Mouse (Mus musculus) heart, embryonic 14.5 days (tissue): ENCODE measurements around the gene Litaf. TPM values are rescaled to one million over a fixed set of nuclear protein-coding genes. Genes with fewer than 3 reads are reported as not detected.

Source experiments
- ATAC-seq: fragments of 200-750 bp; cut with Nextera tagmentation; 2 replicates; pipeline ENCODE4 v1.8.0; 2017; ENCODE audit warnings: low read depth, moderate TSS enrichment; ENCODE audit not compliant: insufficient number of reproducible peaks, insufficient read depth, low FRiP score
- H3K27ac ChIP-seq, 2 experiments: fragments of 200-500 bp in 1 of 2; fragments of 300-500 bp in 1 of 2; sonication (generic) in 1 of 2; replicated peaks in 1 of 2; 2 replicates each; pipeline ENCODE4 v1.5.1; 2012 to 2014; ENCODE audit warnings: low read depth in 2 of 2, low read length in 2 of 2, control low read depth in 1 of 2, mild to moderate bottlenecking in 1 of 2, mixed read lengths in 1 of 2; ENCODE audit not compliant: control insufficient read depth in 1 of 2, insufficient read depth in 1 of 2
- H3K27me3 ChIP-seq: fragments of 300-500 bp; sonication (generic); 2 replicates; pipeline ENCODE4 v1.6.1; 2014; ENCODE audit warnings: mild to moderate bottlenecking, low read length, control low read depth; ENCODE audit not compliant: control insufficient read depth, insufficient read depth
- H3K36me3 ChIP-seq: fragments of 300-500 bp; sonication (generic); 2 replicates; pipeline ENCODE4 v1.6.1; 2014; ENCODE audit warnings: mild to moderate bottlenecking, control low read depth, low read length, mixed read lengths; ENCODE audit not compliant: control insufficient read depth, insufficient read depth
- H3K4me1 ChIP-seq, 2 experiments: fragments of 200-500 bp in 1 of 2; fragments of 300-500 bp in 1 of 2; sonication (generic) in 1 of 2; 2 replicates each; pipeline ENCODE4 v1.6.1; 2012 to 2014; ENCODE audit warnings: low read length in 2 of 2, control low read depth in 1 of 2, mixed read lengths in 1 of 2; ENCODE audit not compliant: control insufficient read depth in 2 of 2, insufficient read depth in 2 of 2
- H3K4me2 ChIP-seq: fragments of 300-500 bp; sonication (generic); 2 replicates; pipeline ENCODE4 v1.6.1; 2014; ENCODE audit warnings: mild to moderate bottlenecking, low read length
- H3K4me3 ChIP-seq, 2 experiments: fragments of 200-500 bp in 1 of 2; fragments of 300-500 bp in 1 of 2; sonication (generic) in 1 of 2; 2 replicates each; pipeline ENCODE4 v1.5.1; 2012 to 2014; ENCODE audit warnings: low read length in 2 of 2, mild to moderate bottlenecking in 2 of 2, control low read depth in 1 of 2, low read depth in 1 of 2, moderate library complexity in 1 of 2; ENCODE audit not compliant: control insufficient read depth in 1 of 2, insufficient read depth in 1 of 2
- H3K9ac ChIP-seq: fragments of 300-500 bp; sonication (generic); 2 replicates; pipeline ENCODE4 v1.6.1; 2014; ENCODE audit warnings: mild to moderate bottlenecking, low read length
- H3K9me3 ChIP-seq: fragments of 300-500 bp; sonication (generic); 2 replicates; pipeline ENCODE4 v1.6.1; 2016; ENCODE audit warnings: low read length, control low read depth; ENCODE audit not compliant: control insufficient read depth
- WGBS: fragments of 180-500 bp; shearing (Covaris S2); extraction: QIAGEN DNeasy Blood & Tissue Kit; methylation state at CpG from one replicate; pipeline ENCODE4 v1.1.7; 2014; 5-methylcytosine and 5-hydroxymethylcytosine counted together
- polyA plus RNA-seq: library from polyadenylated mRNA; unstranded; fragments of >200 nt; fragmentation: Nextera tagmentation; extraction: Ambion mirVana; gene quantifications from 2 replicates; pipeline ENCODE4 v1.2.1, GENCODE M21; 2014

The Litaf gene
- polyA plus RNA-seq = 71.8 and 75.7 TPM in 2 replicates

GRCm38 (mm10) chr16:11066029-11066832, at the start of gene Litaf:
Litaf (minus strand) TSS chr16:11066157.
- Histone ChIP-seq H3K27ac (peak within 1 kb of the TSS; percentile 88), H3K9ac (peak within 1 kb of the TSS; percentile 86), H3K27me3 (no peaks in the 10 kb centered on the region), H3K9me3 (no peaks in the 10 kb centered on the region), H3K36me3 (peaks cover 6% of the 10 kb centered on the region), H3K4me2 (peak within 1 kb of the TSS; percentile 69), H3K4me1 (peaks cover 52 to 76% of the 10 kb centered on the region in 2 experiments), H3K4me3 (peak within 1 kb of the TSS; percentile 66 to 79)
- peak; percentile 96 for ATAC-seq
- under 1% methylated on average over 78 of the region's 78 CpGs for WGBS

- H3K4me2 ChIP-seq = no peak overlapping the region
- H3K27me3 ChIP-seq = no peaks in the 10 kb centered on the region
- no peak overlapping the region for H3K27ac ChIP-seq
- no peak overlapping the region for H3K9ac ChIP-seq
- 68% methylated on average over 4 of the region's 4 CpGs for WGBS
- peaks cover 44% of the 10 kb centered on the region for H3K36me3 ChIP-seq
- no peaks in the 10 kb centered on the region for H3K9me3 ChIP-seq
- H3K4me1 ChIP-seq = no peaks in the 10 kb centered on the region
- ATAC-seq = no peak
- no peak overlapping the region for H3K4me3 ChIP-seq
These were observed 43.3 kb upstream of the Litaf start for GRCm38 (mm10) chr16:11109198-11109740.

DNA sequence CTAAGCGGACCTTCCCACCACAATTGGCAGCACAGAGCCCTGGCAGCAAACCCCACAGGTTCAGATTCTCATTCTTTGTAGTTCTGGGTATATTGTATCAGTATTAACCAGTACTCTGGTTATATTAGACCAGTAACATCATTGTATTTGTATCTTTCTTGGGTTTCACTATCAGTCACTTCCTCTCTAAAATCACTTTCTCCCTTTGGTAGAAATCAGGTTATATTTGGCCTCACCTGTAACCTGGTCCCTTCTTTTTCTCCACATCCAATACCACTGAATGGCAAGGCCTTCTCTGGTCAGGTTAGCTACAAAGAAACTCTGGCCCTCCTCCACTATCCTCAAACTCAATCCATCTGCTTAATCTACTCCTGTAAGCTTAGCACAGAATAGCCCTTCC, 38.9 kb upstream of the Litaf start:
- H3K36me3 ChIP-seq = peaks cover 41% of the 10 kb centered on the region
- no peak for ATAC-seq
- 88% methylated on average over 1 of the region's 1 CpGs for WGBS

DNA sequence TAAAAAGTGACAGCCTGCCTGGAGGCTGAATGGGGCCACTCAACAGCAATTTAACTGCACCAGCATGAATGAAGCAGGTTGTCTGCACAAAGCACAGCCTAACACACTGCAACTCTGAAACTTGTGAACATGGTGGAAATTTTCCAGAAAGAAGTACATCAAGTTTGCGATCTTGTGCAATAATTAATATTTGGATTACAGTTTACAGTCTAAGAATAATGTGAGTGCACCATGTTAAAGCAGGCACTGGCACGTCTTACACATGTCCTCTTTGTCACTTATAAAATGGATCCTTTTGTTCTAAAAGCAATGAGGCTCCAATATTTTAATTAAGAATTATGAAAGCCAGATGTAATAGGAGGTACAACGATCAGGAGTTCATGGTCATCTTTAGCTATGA, 31.3 kb upstream of the Litaf start:
- 96% methylated on average over 3 of the region's 3 CpGs for WGBS
- Histone ChIP-seq H3K27me3 (no peaks in the 10 kb centered on the region), H3K4me1 (peaks cover 5 to 14% of the 10 kb centered on the region in 2 experiments), H3K27ac (no peak overlapping the region), H3K4me2 (no peak overlapping the region), H3K36me3 (peaks cover 29% of the 10 kb centered on the region), H3K4me3 (no peak overlapping the region), H3K9ac (no peak overlapping the region), H3K9me3 (no peaks in the 10 kb centered on the region)
- no peak for ATAC-seq

More for the DNA sequence above, 38.9 kb upstream of the Litaf start:
- H3K27ac ChIP-seq = no peak overlapping the region
- H3K27me3 ChIP-seq = no peaks in the 10 kb centered on the region
- no peaks in the 10 kb centered on the region for H3K4me1 ChIP-seq
- no peak overlapping the region for H3K9ac ChIP-seq
- H3K4me2 ChIP-seq = no peak overlapping the region
- H3K4me3 ChIP-seq = no peak overlapping the region
- no peaks in the 10 kb centered on the region for H3K9me3 ChIP-seq

DNA sequence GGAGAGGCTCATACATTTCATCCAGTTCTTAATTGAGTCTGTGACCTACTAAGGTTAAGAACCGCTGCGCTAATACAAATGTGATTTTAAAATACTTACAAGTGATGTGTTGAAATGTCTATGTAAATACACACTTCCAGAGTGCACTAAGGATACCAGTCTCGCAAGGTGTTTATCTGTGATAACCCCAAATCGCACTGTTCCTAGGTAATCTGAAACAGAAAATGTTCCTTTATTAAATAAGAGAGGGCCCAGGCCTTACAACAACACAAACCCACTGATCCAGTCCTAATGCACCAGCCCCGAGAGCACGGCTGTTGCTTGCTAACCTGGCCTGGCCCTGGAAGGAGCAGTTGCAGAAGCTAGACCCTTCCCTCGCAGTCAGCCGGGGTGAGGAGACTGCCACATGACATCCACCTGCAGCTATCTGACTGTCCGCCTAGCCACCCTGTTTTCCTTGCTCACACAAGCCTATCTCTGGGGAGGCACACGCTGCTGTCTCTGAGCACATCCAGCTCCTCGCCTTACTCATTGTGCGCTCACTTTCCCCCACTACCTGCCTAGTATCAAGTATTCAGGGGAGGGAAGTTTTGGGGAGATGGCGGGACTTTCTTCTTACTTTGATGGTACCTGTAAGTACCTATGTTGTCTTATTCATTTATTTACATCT, 27.9 kb upstream of the Litaf start:
- 82% methylated on average over 13 of the region's 13 CpGs for WGBS
- peak overlapping the region; percentile 29 to 54; a peak in 3 of 4 replicates for H3K27ac ChIP-seq

GRCm38 (mm10) chr16:11092523-11092922, 26.6 kb upstream of the Litaf start:
- no peak overlapping the region for H3K4me3 ChIP-seq
- H3K4me1 ChIP-seq = peaks cover 9 to 22% of the 10 kb centered on the region in 2 experiments
- H3K4me2 ChIP-seq = peak overlapping the region; percentile 2; the same call in 1 of the 2 replicates
- no peaks in the 10 kb centered on the region for H3K27me3 ChIP-seq
- peaks cover 68% of the 10 kb centered on the region for H3K36me3 ChIP-seq
- 36% methylated on average over 3 of the region's 3 CpGs for WGBS
- no peak for ATAC-seq
- H3K9me3 ChIP-seq = no peaks in the 10 kb centered on the region
- peak overlapping the region; percentile 54 to 61 for H3K27ac ChIP-seq
- H3K9ac ChIP-seq = peak overlapping the region; percentile 18; the same call in 1 of the 2 replicates

More for the DNA sequence above, 27.9 kb upstream of the Litaf start:
- Histone ChIP-seq H3K27me3 (no peaks in the 10 kb centered on the region), H3K4me3 (no peak overlapping the region), H3K4me1 (peaks cover 9 to 22% of the 10 kb centered on the region in 2 experiments), H3K36me3 (peaks cover 55% of the 10 kb centered on the region), H3K9me3 (no peaks in the 10 kb centered on the region), H3K4me2 (no peak overlapping the region), H3K9ac (0 out of 2 replicates have a peak overlapping the region, but pooled peaks have one; percentile 18)
- no peak for ATAC-seq

- no peak overlapping the region for H3K9ac ChIP-seq
- no peaks in the 10 kb centered on the region for H3K9me3 ChIP-seq
- ATAC-seq = no peak
- H3K27ac ChIP-seq = peak overlapping the region; percentile 54 to 55
- peaks cover 9 to 22% of the 10 kb centered on the region in 2 experiments for H3K4me1 ChIP-seq
- H3K4me2 ChIP-seq = peak overlapping the region; percentile 2; the same call in 1 of the 2 replicates
- WGBS = 20% methylated on average over 4 of the region's 4 CpGs
- peaks cover 70% of the 10 kb centered on the region for H3K36me3 ChIP-seq
- H3K27me3 ChIP-seq = no peaks in the 10 kb centered on the region
- H3K4me3 ChIP-seq = no peak overlapping the region
These were observed 26.1 kb upstream of the Litaf start for GRCm38 (mm10) chr16:11092061-11092460.
